ENCODE assay signal across 24 mouse cellular contexts in genomic region chr17:35571477-35571876, GRCm38 (mm10). TPM values are rescaled to one million over a fixed set of nuclear protein-coding genes. Genes with fewer than 3 reads are reported as not detected.
DNase-seq lines count a peak whose midpoint lies in the region; ATAC-seq and TF ChIP-seq lines count a peak whose summit lies in the region.
"Had no signal": no experiment of that assay in that cellular context is flagged by ENCODE, and none has a peak within 500 bp of the region (broad histone marks: within the 10 kb centered on the region; RNA-seq: fewer than 3 reads in every experiment).

No protein-coding gene starts in this region.

- H3K9ac ChIP-seq in hindbrain, postnatal 0 days (replicated peaks; ENCODE audit: low read length) = no peak overlapping the region
- H3K9ac ChIP-seq in hindbrain, embryonic 12.5 days = no peak overlapping the region
- H3K9ac ChIP-seq in lung, embryonic 14.5 days = no peak overlapping the region
- H3K9ac ChIP-seq in intestine, embryonic 15.5 days = no peak overlapping the region
- H3K9ac ChIP-seq: embryonic facial prominence, embryonic 13.5 days; forebrain, embryonic 13.5 days; hindbrain, embryonic 13.5 days had no signal

- H3K27ac ChIP-seq in hindbrain, postnatal 0 days = no peak overlapping the region
- H3K27ac ChIP-seq in hindbrain, embryonic 12.5 days = no peak overlapping the region
- H3K27ac ChIP-seq in lung, embryonic 14.5 days (ENCODE audit: low read depth) = no peak overlapping the region
- H3K27ac ChIP-seq in intestine, embryonic 15.5 days = no peak overlapping the region
- H3K27ac ChIP-seq: embryonic facial prominence, embryonic 13.5 days; forebrain, embryonic 13.5 days; heart, embryonic 10.5 days; hindbrain, embryonic 13.5 days had no signal

- H3K27me3 ChIP-seq in hindbrain, postnatal 0 days (ENCODE audit: insufficient read depth, low read length) = no peaks in the 10 kb centered on the region
- H3K27me3 ChIP-seq in hindbrain, embryonic 12.5 days = peaks cover 22% of the 10 kb centered on the region
- H3K27me3 ChIP-seq in lung, embryonic 14.5 days (ENCODE audit: insufficient read depth, low read length) = peaks cover 28% of the 10 kb centered on the region
- H3K27me3 ChIP-seq in intestine, embryonic 15.5 days (replicated peaks) = peaks cover 18% of the 10 kb centered on the region

- H3K4me1 ChIP-seq in hindbrain, postnatal 0 days (ENCODE audit: insufficient read depth, low read length) = no peaks in the 10 kb centered on the region
- peaks cover 15% of the 10 kb centered on the region for H3K4me1 ChIP-seq in hindbrain, embryonic 12.5 days
- H3K4me1 ChIP-seq in lung, embryonic 14.5 days (ENCODE audit: insufficient read depth) = no peaks in the 10 kb centered on the region
- H3K4me1 ChIP-seq in intestine, embryonic 15.5 days (replicated peaks) = peaks cover 8% of the 10 kb centered on the region

- peak; percentile 22 for TF ChIP-seq CTCF in hindbrain, postnatal 0 days (IDR thresholded peaks at IDR 0.05; ENCODE audit: low read depth)
- TF ChIP-seq CTCF in lung, embryonic 14.5 days (IDR thresholded peaks at IDR 0.05; ENCODE audit: low read depth) = peak; percentile 16; the same call in 1 of the 2 replicates

- 96% methylated on average over 7 of the region's 7 CpGs for WGBS in hindbrain, postnatal 0 days
- 96% methylated on average over 7 of the region's 7 CpGs for WGBS in hindbrain, embryonic 12.5 days
- WGBS in lung, embryonic 14.5 days = 87% methylated on average over 7 of the region's 7 CpGs
- 96% methylated on average over 7 of the region's 7 CpGs for WGBS in intestine, embryonic 15.5 days

- no peaks in the 10 kb centered on the region for H3K9me3 ChIP-seq in hindbrain, postnatal 0 days (ENCODE audit: low read length)
- no peaks in the 10 kb centered on the region for H3K9me3 ChIP-seq in hindbrain, embryonic 12.5 days (replicated peaks)
- H3K9me3 ChIP-seq in lung, embryonic 14.5 days (ENCODE audit: low read depth, low read length) = no peaks in the 10 kb centered on the region
- H3K9me3 ChIP-seq in intestine, embryonic 15.5 days = no peaks in the 10 kb centered on the region
- H3K9me3 ChIP-seq: embryonic facial prominence, embryonic 13.5 days; forebrain, embryonic 13.5 days; heart, embryonic 10.5 days; hindbrain, embryonic 13.5 days had no signal

- H3K4me3 ChIP-seq in hindbrain, postnatal 0 days (ENCODE audit: low read length) = no peak overlapping the region
- H3K4me3 ChIP-seq in hindbrain, embryonic 12.5 days = no peak overlapping the region
- no peak overlapping the region for H3K4me3 ChIP-seq in lung, embryonic 14.5 days (ENCODE audit: low read depth, low read length)
- H3K4me3 ChIP-seq in intestine, embryonic 15.5 days (replicated peaks) = no peak overlapping the region
- H3K4me3 ChIP-seq: embryonic facial prominence, embryonic 13.5 days; forebrain, embryonic 13.5 days; heart, embryonic 10.5 days; hindbrain, embryonic 13.5 days had no signal

- no peak overlapping the region for H3K4me2 ChIP-seq in hindbrain, postnatal 0 days (ENCODE audit: low read depth, low read length)
- H3K4me2 ChIP-seq in hindbrain, embryonic 12.5 days (replicated peaks) = no peak overlapping the region
- no peak overlapping the region for H3K4me2 ChIP-seq in lung, embryonic 14.5 days
- no peak overlapping the region for H3K4me2 ChIP-seq in intestine, embryonic 15.5 days (replicated peaks)
- H3K4me2 ChIP-seq: embryonic facial prominence, embryonic 13.5 days; forebrain, embryonic 13.5 days; hindbrain, embryonic 13.5 days had no signal

- DNase-seq in hindbrain, postnatal 0 days (ENCODE audit: low spot score) = no peak
- no peak for DNase-seq in lung, embryonic 14.5 days
- no peak for DNase-seq in lung, postnatal 25 days (ENCODE audit: low spot score)
- peak; percentile 74 for DNase-seq in ZHBTc4 (ENCODE audit: low read depth, low spot score)
- DNase-seq in cerebellum, postnatal 10 days = no peak
- DNase-seq: adrenal gland, postnatal 10 days; cerebellum, adult 11-12 months; cerebellum, adult 9-10 months; cerebellum, postnatal 36 days; gastrocnemius, postnatal 10 days; heart, adult 18-20 months; heart, postnatal 10 days; heart, postnatal 4 days had no signal

- no peaks in the 10 kb centered on the region for H3K36me3 ChIP-seq in hindbrain, postnatal 0 days (ENCODE audit: insufficient read depth, low read length)
- H3K36me3 ChIP-seq in hindbrain, embryonic 12.5 days = no peaks in the 10 kb centered on the region
- no peaks in the 10 kb centered on the region for H3K36me3 ChIP-seq in lung, embryonic 14.5 days (ENCODE audit: insufficient read depth)
- no peaks in the 10 kb centered on the region for H3K36me3 ChIP-seq in intestine, embryonic 15.5 days
- H3K36me3 ChIP-seq: embryonic facial prominence, embryonic 13.5 days; heart, embryonic 10.5 days; hindbrain, embryonic 13.5 days had no signal

- no peak for ATAC-seq in hindbrain, postnatal 0 days
- no peak for ATAC-seq in hindbrain, embryonic 12.5 days (ENCODE audit: low FRiP score)
- no peak for ATAC-seq in lung, embryonic 14.5 days (ENCODE audit: insufficient read depth)
- ATAC-seq in intestine, embryonic 15.5 days = no peak
- ATAC-seq: forebrain, embryonic 13.5 days had no signal

RNA-seq across cellular contexts. Expression of gene 2300002M23Rik, which starts 4.2 kb away (rescaled TPM):
- total RNA-seq in hindbrain, postnatal 0 days (2014; rRNA removed) = not detected in 2 replicates
- polyA plus RNA-seq in hindbrain, postnatal 0 days (2015; fragmentation: Nextera tagmentation; extraction: Ambion mirVana) = 0.11 and 0.28 TPM in 2 replicates
- polyA plus RNA-seq in hindbrain, embryonic 12.5 days (2016; fragmentation: Nextera tagmentation; extraction: Ambion mirVana) = not detected in 2 replicates
- polyA plus RNA-seq in lung, embryonic 14.5 days (2014; fragmentation: Nextera tagmentation; extraction: Ambion mirVana) = not detected in 2 replicates
- not detected in 2 replicates for polyA plus RNA-seq in intestine, embryonic 15.5 days (2015; fragmentation: Nextera tagmentation; extraction: Ambion mirVana)
- total RNA-seq: adrenal gland, postnatal 10 days; adrenal gland, postnatal 4 days; gastrocnemius, postnatal 10 days; gastrocnemius, postnatal 4 days; heart, adult 18-20 months; heart, postnatal 10 days; heart, postnatal 4 days had no signal
- polyA plus RNA-seq: C2C12; forebrain, embryonic 13.5 days; heart, embryonic 10.5 days; heart, embryonic 14.5 days; hindbrain, embryonic 13.5 days had no signal

RNA-seq across cellular contexts. Expression of gene Cdsn, which starts 19.5 kb away (rescaled TPM):
- 0.36 TPM in 1 of 2 replicates, not detected in the other for total RNA-seq in hindbrain, postnatal 0 days (2014; rRNA removed)
- 0.25 and 0.29 TPM in 2 replicates for polyA plus RNA-seq in hindbrain, postnatal 0 days (2015; fragmentation: Nextera tagmentation; extraction: Ambion mirVana)
- 0.08 and 0.20 TPM in 2 replicates for polyA plus RNA-seq in hindbrain, embryonic 12.5 days (2016; fragmentation: Nextera tagmentation; extraction: Ambion mirVana)
- polyA plus RNA-seq in lung, embryonic 14.5 days (2014; fragmentation: Nextera tagmentation; extraction: Ambion mirVana) = 0.07 TPM in 1 of 2 replicates, not detected in the other
- polyA plus RNA-seq in intestine, embryonic 15.5 days (2015; fragmentation: Nextera tagmentation; extraction: Ambion mirVana) = 0.05 TPM in 1 of 2 replicates, not detected in the other
- polyA plus RNA-seq: embryonic facial prominence, embryonic 13.5 days; forebrain, embryonic 13.5 days had no signal

RNA-seq across cellular contexts. Expression of gene Sfta2, which starts 29.9 kb away (rescaled TPM):
- total RNA-seq in hindbrain, postnatal 0 days (2014; rRNA removed) = not detected in 2 replicates
- not detected in 2 replicates for polyA plus RNA-seq in hindbrain, postnatal 0 days (2015; fragmentation: Nextera tagmentation; extraction: Ambion mirVana)
- not detected in 2 replicates for polyA plus RNA-seq in hindbrain, embryonic 12.5 days (2016; fragmentation: Nextera tagmentation; extraction: Ambion mirVana)
- polyA plus RNA-seq in lung, embryonic 14.5 days (2014; fragmentation: Nextera tagmentation; extraction: Ambion mirVana) = 61.3 and 64.3 TPM in 2 replicates
- 2.6 and 2.8 TPM in 2 replicates for polyA plus RNA-seq in intestine, embryonic 15.5 days (2015; fragmentation: Nextera tagmentation; extraction: Ambion mirVana)
- total RNA-seq: adrenal gland, postnatal 10 days; adrenal gland, postnatal 4 days; ES-E14; gastrocnemius, postnatal 10 days; gastrocnemius, postnatal 4 days; heart, adult 18-20 months; heart, postnatal 10 days; heart, postnatal 4 days had no signal
- polyA plus RNA-seq: C2C12; forebrain, embryonic 13.5 days; heart, embryonic 10.5 days; heart, embryonic 14.5 days; hindbrain, embryonic 13.5 days had no signal

RNA-seq across cellular contexts. Expression of gene Psors1c2, which starts 38.5 kb away (rescaled TPM):
- 0.58 TPM in 1 of 2 replicates, not detected in the other for total RNA-seq in hindbrain, postnatal 0 days (2014; rRNA removed)
- polyA plus RNA-seq in hindbrain, postnatal 0 days (2015; fragmentation: Nextera tagmentation; extraction: Ambion mirVana) = 0.50 and 0.59 TPM in 2 replicates
- polyA plus RNA-seq in hindbrain, embryonic 12.5 days (2016; fragmentation: Nextera tagmentation; extraction: Ambion mirVana) = 1.1 and 1.2 TPM in 2 replicates
- polyA plus RNA-seq in lung, embryonic 14.5 days (2014; fragmentation: Nextera tagmentation; extraction: Ambion mirVana) = 0.82 and 0.84 TPM in 2 replicates
- polyA plus RNA-seq in intestine, embryonic 15.5 days (2015; fragmentation: Nextera tagmentation; extraction: Ambion mirVana) = 0.40 and 0.80 TPM in 2 replicates
- total RNA-seq: adrenal gland, postnatal 10 days; gastrocnemius, postnatal 10 days; gastrocnemius, postnatal 4 days; heart, adult 18-20 months; heart, postnatal 10 days; heart, postnatal 4 days had no signal

RNA-seq across cellular contexts. Expression of gene Cchcr1, which starts 54.6 kb away (rescaled TPM):
- 4.9 and 5.5 TPM in 2 replicates for total RNA-seq in hindbrain, postnatal 0 days (2014; rRNA removed)
- polyA plus RNA-seq in hindbrain, postnatal 0 days (2015; fragmentation: Nextera tagmentation; extraction: Ambion mirVana) = 4.5 and 4.8 TPM in 2 replicates
- 14.8 and 15.2 TPM in 2 replicates for polyA plus RNA-seq in hindbrain, embryonic 12.5 days (2016; fragmentation: Nextera tagmentation; extraction: Ambion mirVana)
- 15.2 and 20.3 TPM in 2 replicates for polyA plus RNA-seq in lung, embryonic 14.5 days (2014; fragmentation: Nextera tagmentation; extraction: Ambion mirVana)
- polyA plus RNA-seq in intestine, embryonic 15.5 days (2015; fragmentation: Nextera tagmentation; extraction: Ambion mirVana) = 15.4 and 15.8 TPM in 2 replicates

Comparison
In these comparisons a context has a peak if more than half of its experiments do, and no peak if none do; other contexts are left out.
1. RNA of gene Sfta2, which starts 29.9 kb away (polyA plus RNA-seq): 61.3 to 64.3 TPM in lung, embryonic 14.5 days; 2.6 to 2.8 TPM in intestine, embryonic 15.5 days, not detected in hindbrain, embryonic 12.5 days and not detected in hindbrain, postnatal 0 days; every median in the first group is over 10 times any median in the second.